Mouse (Mus musculus) lung, adult 2 months (tissue): ENCODE results near the gene Gphn.

Source experiments
- CTCF ChIP-seq: fragments of 200-500 bp; IDR thresholded peaks from 2 replicates; pipeline ENCODE4 v1.5.1; 2011; ENCODE audit warnings: mild to moderate bottlenecking, low read length, control low read depth; ENCODE audit not compliant: insufficient read depth
- POLR2A ChIP-seq: fragments of 200-500 bp; IDR thresholded peaks from 2 replicates; pipeline ENCODE4 v1.6.1; 2011; ENCODE audit warnings: low read depth, mild to moderate bottlenecking, control low read depth, low read length, borderline replicate concordance; ENCODE audit errors: extremely low read depth

DNA sequence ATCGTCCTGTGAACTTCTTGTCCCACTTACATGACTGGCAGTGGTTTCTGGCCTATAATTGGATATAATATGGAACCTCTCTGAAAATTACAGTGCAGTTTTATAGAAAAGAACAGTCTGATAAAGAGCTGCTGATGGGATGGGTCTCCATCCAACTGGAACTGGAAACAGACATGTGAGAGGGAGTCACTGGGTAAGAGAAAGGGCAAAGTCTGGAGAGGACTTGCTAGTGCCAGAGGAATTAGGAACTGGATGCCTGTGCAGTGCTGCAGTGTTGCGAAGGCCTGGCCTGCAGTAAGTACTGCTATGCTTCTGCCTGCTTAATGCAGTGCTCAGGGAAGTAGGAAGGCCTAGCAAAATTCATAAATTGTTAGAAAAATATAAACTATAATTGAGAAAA is 467.1 kb downstream of the Gphn start:
- TF ChIP-seq CTCF: no peak
- no peak for TF ChIP-seq POLR2A
